Mouse (Mus musculus): ENCODE data around the gene Cdca4.
A peak's percentile ranks its signal among the peaks of the same experiment; 100 is the strongest.

Gene Cdca4

DNA sequence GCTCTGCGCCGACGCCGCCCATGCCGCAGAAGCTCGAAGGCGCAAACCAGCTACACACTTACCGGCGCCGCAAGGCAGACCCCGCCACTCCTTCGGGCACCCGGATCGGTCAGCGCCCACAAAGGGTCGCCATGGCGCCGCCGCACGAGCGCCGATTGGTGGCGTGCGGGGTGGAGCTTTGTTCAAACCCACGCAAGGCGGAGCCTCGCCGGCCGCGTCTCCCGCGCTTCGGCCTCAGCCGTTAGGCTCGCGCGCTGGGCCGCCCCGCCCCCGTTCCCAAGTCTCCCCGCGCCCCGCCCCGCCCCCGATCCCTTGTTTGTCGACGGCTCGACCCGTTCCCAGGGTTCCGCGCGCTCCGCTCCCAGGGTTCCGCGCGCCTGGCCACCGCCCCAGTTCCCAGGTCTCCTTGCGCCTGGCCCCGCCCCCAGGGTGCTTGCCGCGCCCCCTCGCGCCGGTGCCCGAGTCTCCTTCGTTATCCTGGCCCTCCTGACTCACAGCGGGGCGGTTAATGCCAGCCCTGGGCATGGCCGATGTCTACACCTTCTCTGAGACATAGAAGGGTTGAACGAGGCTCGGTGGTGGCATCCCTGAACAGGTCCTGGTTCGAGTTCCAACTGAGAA is at the start of gene Cdca4:
TSS of gene Cdca4 (minus strand) at position 180 of the 621 bp plus-strand sequence.
- peak; percentile 100 for DNase-seq (ENCODE audit: low read depth)

- no peak for DNase-seq (ENCODE audit: low read depth)
Measured at GRCm38 (mm10) chr12:112877607-112878020, 48.4 kb upstream of the Cdca4 start.

DNA sequence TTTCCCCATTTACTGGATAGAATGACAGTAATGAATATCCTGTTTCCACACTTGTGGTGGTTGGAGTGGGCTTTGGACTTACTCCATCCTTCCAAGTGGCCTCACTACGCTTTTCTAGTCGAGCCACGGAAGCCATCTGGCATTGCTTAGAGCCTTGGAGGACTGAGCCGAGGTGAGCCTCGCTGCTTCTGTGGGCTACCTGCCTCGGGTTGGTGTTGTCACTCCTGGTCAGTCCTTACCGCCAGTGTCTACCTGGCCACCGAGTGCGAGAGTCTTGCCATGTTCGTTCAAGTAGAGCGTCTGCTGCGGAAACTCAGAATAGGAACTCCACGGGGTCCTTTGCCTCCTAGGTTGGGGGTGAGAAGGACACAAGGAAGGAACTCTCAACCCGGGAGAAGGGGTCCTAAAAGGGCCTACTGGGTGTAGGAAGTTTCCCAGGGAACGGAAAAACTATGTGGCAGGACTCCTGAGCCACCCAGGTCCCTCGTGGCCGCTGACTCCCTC is 47.9 kb upstream of the Cdca4 start:
- DNase-seq (ENCODE audit: low read depth), result no peak

DNA sequence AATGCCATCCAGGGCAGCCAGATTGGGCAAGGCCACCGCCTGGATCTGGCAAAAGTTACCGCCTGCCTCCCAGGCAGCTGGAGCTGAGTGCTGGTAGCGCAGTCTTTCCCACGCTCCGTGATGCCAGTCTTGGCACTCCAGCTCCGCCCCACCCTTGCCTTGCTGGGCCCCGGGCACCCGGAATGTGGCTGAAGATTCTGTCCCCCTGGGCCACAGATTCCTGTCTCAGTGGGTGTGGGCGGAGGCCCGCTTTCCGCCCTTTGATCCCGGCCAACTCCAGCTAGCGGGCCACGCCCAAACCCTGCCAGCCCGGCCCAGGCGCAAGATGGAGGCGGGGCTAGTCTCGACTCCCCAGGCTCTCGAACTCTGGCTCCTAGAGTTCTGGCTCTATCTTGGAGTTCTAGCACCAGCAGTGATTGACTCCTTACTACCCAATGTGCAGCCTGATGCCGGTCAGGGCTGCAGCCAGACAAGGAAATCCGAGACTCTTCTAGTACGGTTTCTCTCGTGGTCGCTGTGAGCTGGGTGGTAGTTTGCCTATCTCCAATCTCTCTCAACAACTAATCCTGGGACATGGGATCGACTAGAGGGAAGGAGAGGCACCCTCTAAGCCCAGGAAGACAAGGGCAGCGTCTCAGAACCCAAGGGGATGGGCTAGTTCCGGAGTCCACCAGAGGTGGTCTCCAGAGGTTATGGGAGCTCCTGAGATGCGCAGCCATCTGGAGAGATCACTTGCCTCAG is 47.3 kb upstream of the Cdca4 start:
- DNase-seq (ENCODE audit: low read depth), result no peak

DNA sequence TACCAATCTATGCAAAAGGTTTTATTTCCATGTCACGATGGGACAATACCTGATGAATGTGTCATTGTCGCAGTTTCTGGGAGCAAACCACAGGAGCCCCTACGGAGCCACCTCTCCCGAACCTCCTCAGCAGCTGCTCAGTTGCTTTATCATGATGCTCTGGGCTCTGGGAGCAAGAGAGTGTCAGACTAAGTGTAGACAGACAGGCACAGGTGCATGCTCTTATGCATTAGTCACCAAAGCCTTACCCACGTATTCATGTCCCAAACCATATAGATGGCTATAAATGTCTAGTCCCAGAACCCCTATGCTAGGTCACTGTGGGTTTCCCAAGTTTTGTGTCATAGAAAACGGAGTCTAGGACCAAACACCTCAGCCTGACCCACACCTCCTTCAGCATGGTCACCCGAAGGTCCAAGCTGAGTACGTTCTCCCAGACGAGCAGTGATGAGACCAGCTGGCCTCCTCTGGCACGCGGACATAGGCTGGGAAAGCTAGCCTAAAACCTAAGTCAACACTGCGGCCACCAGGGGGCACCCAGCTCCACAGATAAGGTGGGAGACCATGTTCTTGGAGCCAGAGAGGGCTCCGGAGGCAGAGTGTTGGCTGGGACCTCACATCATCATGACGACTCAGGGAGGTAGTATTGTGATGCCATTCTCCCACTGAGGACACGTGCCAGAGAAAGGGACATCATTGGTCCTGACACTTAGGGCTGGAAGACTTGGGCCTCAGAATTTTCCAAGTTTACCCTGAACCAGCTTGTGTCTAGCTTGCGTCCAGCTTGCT is 46.2 kb upstream of the Cdca4 start:
- DNase-seq (ENCODE audit: low read depth), result peak; percentile 93

- no peak for DNase-seq (ENCODE audit: low read depth)
Measured at GRCm38 (mm10) chr12:112874199-112874598, 45.0 kb upstream of the Cdca4 start.

DNA sequence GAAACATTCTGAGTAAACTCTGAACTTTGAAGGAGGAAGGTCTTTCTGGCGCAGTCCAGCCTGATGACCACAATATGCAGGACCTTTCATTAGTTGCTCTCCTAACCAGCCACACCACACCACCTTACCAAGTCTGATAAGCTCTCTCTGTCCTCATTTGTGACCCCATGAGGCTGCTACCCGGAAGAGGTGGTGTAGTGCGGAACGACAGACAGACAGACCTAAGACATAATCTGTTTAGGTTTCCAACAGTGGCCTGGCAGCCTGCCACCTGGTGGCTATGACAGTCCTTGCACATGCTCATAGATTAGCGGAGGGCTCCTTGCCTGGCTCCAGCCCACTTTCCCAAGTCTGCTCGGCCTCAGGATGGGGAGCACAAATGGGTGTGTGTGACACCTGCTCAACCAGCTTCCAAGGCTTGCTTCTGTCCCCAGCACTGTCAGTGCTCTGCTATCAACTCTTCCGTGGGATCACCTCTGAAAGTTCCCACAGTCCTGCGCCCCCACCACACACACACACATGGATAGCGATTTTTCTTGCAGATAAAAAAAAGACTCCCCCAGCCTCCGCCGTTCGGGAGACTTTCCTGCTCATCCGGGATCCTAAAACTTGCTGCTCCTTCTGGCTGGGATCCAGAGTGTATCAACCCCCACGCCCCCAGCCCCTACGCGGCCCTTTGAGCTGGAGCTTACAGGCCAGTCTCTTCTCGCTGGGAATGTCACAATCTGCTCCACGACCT is 44.4 kb upstream of the Cdca4 start:
- peak; percentile 66 for DNase-seq (ENCODE audit: low read depth)

GRCm38 (mm10) chr12:112872991-112873390 is 43.8 kb upstream of the Cdca4 start:
- no peak for DNase-seq (ENCODE audit: low read depth)

GRCm38 (mm10) chr12:112871272-112871671 is 42.0 kb upstream of the Cdca4 start:
- DNase-seq (ENCODE audit: low read depth), result no peak

DNA sequence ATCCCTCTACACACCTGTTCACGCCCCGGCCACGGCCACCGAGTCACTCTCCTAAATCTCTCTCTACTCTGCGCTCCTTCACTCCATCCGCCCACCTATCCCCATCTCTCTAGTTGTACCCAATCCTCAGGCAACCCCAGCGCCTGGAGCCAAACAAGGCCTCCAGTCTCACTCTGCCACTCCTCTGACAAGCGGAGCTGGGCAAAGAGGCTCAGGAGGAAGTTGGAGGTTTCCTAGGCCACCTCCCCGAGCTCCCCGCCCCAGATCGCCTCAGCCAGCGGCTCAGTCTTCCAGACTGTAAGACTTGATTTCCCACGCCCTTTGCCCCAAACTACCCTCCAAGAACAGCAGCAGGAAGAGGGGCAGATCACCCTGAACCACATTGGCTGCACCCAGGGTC is 41.6 kb upstream of the Cdca4 start:
- DNase-seq (ENCODE audit: low read depth), result no peak

- no peak for DNase-seq (ENCODE audit: low read depth)
Measured at GRCm38 (mm10) chr12:112869783-112870204, 40.6 kb upstream of the Cdca4 start.

- peak; percentile 29 for DNase-seq (ENCODE audit: low read depth)
Measured at GRCm38 (mm10) chr12:112868178-112869087, 39.2 kb upstream of the Cdca4 start, which contains the start of gene Gpr132. Gene Gpr132 (minus strand): TSS chr12:112868228.

DNA sequence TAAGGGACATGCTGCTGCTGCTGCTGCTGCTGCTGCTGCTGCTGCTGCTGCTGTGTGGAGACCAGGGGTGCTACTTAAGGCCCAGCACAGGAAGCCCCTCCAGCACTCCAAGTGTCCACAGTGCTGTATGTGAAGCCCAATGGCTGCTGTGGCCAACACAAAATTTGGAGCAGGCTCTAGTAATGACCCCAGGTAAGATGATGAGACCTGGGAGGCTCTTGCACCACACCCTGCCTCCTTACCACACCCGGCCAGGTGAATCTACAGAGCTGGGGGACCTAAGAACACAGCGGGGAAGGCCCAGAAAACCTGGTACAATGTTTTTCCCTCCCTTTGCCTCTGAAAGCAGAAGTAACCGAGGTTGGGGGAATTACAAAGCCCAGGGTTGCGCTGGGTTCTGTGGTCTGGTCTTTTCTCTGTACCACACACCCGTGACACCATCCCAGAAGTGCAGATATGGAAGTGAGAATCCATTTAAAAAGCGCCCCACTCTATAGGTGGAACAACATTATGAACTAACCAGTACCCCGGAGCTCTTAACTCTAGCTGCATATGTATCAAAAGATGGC is 38.0 kb upstream of the Cdca4 start:
- no peak for DNase-seq (ENCODE audit: low read depth)

DNA sequence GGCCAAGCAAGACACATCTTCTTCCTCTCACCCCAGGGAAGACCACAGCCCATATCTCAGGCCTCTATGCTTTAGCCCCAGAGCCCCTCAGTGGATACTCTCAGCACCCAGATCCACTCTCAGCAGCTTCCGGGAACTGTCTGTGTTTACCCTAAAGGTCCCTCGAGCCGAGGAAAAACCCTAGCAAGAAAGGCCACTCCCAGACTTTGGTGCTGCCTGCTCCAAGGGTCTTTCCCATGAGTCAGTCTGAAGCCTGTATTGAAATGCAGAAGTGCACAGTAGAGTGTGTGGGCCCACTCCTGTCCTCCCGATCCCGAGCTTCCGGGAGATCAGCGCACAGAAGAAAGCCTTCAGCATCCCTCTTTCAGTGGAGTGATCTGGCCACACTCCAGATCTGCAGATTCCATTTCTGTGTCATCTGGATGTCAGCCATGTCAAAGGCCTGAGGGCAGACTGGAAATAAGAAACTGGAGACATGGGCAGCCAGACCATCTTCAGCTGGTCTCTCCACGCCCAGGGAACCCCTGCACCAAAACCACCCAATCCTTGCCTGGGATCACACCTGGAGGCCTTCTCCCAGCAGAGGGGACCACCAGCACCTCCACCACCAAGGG is 37.4 kb upstream of the Cdca4 start:
- peak; percentile 80 for DNase-seq (ENCODE audit: low read depth)

- peak; percentile 46 for DNase-seq (ENCODE audit: low read depth)
Measured at GRCm38 (mm10) chr12:112864804-112865203, 35.6 kb upstream of the Cdca4 start.

- DNase-seq (ENCODE audit: low read depth), result no peak
Measured at GRCm38 (mm10) chr12:112861911-112862321, 32.7 kb upstream of the Cdca4 start.

DNA sequence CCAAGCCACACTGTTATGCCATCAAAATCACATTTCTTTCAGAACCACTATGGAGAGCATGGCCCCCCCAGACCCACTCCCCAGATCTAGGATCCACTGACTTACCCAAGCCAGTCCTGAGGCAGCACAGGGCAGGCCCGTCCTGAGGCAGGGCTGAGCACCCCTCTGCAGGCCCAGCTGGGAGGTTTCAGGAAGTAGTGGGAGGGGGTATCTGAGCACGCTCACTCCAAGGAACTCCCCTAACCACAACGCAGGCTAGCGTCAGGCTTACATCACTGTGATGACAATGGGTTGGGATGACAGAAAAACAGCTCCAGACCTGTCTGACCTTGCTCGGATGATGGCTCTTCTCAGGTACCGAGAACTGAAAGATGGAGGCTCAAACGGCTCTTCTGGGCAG is 31.5 kb upstream of the Cdca4 start:
- DNase-seq (ENCODE audit: low read depth), result no peak

DNA sequence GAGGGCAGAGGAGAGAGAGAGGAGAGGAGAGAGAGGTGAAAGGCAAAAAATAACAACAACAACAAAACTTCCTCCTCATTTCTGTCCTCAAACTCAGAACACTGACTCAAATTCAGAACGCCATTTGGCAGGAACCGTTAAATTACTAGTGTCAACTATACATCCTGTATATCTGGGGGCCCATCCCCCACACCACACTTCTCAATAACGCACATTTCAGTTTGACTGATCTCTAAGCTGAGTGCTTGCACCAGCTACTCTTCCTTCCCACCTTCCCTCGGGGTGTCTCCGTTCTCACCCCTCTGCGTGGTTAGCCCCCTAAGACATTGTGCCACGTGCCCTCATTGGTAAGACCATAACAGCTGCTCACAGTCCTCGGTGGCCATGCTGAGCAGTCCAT is 30.7 kb upstream of the Cdca4 start:
- no peak for DNase-seq (ENCODE audit: low read depth)

- no peak for DNase-seq (ENCODE audit: low read depth)
Measured at GRCm38 (mm10) chr12:112858581-112859336, 29.5 kb upstream of the Cdca4 start.
